Mouse (Mus musculus): ENCODE results near the gene Cd300ld.

- TF ChIP-seq TAL1 (IDR thresholded peaks at IDR 0.05; ENCODE audit: low read length), result no peak
- TF ChIP-seq GATA1 (IDR thresholded peaks at IDR 0.05; ENCODE audit: low read length), result no peak
Measured at GRCm38 (mm10) chr11:114960369-114960768, 29.4 kb downstream of the Cd300ld start.

Measured in erythroblast, embryonic 14.5 days (primary cell).